Mouse (Mus musculus) stomach, embryonic 14.5 days (tissue): ENCODE data around the gene Tmub1. TPM values are rescaled to one million over a fixed set of nuclear protein-coding genes. Genes with fewer than 3 reads are reported as not detected.
A peak's percentile ranks its signal among the peaks of the same experiment; 100 is the strongest.

Source experiments
- ATAC-seq: fragments of 200-750 bp; cut with Nextera tagmentation; 2 replicates; pipeline ENCODE4 v1.8.0; 2017; ENCODE audit warnings: low read depth, moderate TSS enrichment; ENCODE audit not compliant: insufficient number of reproducible peaks, insufficient read depth, low FRiP score
- H3K27ac ChIP-seq: fragments of 300-500 bp; sonication (generic); 2 replicates; pipeline ENCODE4 v1.5.1; 2014; ENCODE audit warnings: mild to moderate bottlenecking, low read length, moderate library complexity, mixed read lengths
- H3K27me3 ChIP-seq: fragments of 300-500 bp; sonication (generic); 2 replicates; pipeline ENCODE4 v1.6.1; 2014; ENCODE audit warnings: low read length, control low read depth, mixed read lengths; ENCODE audit not compliant: control insufficient read depth, insufficient read depth
- H3K36me3 ChIP-seq: fragments of 300-500 bp; sonication (generic); 2 replicates; pipeline ENCODE4 v1.6.1; 2014; ENCODE audit warnings: mild to moderate bottlenecking, control low read depth, low read length, moderate library complexity, mixed read lengths; ENCODE audit not compliant: control insufficient read depth, insufficient read depth
- H3K4me1 ChIP-seq: fragments of 300-500 bp; sonication (generic); 2 replicates; pipeline ENCODE4 v1.6.1; 2014; ENCODE audit warnings: low read length, control low read depth, mixed read lengths; ENCODE audit not compliant: control insufficient read depth, insufficient read depth
- H3K4me2 ChIP-seq: fragments of 300-500 bp; sonication (generic); replicated peaks from 2 replicates; pipeline ENCODE4 v1.6.1; 2014; ENCODE audit warnings: low read depth, low read length, control low read depth
- H3K4me3 ChIP-seq: fragments of 300-500 bp; sonication (generic); 2 replicates; pipeline ENCODE4 v1.5.1; 2014; ENCODE audit warnings: low read depth, low read length, control low read depth
- H3K9ac ChIP-seq: fragments of 300-500 bp; sonication (generic); replicated peaks from 2 replicates; pipeline ENCODE4 v1.6.1; 2014; ENCODE audit warnings: low read depth, mild to moderate bottlenecking, control low read depth, low read length, moderate library complexity, mixed read lengths
- H3K9me3 ChIP-seq: fragments of 300-500 bp; sonication (generic); 2 replicates; pipeline ENCODE4 v1.6.1; 2016; ENCODE audit warnings: low read depth, low read length, control low read depth; ENCODE audit not compliant: control insufficient read depth
- WGBS: fragments of 180-500 bp; shearing (Covaris S2); extraction: QIAGEN DNeasy Blood & Tissue Kit; methylation state at CpG from one replicate; pipeline ENCODE4 v1.1.7; 2014; 5-methylcytosine and 5-hydroxymethylcytosine counted together
- polyA plus RNA-seq: library from polyadenylated mRNA; unstranded; fragments of >200 nt; fragmentation: Nextera tagmentation; extraction: Ambion mirVana; gene quantifications from 2 replicates; pipeline ENCODE4 v1.2.1, GENCODE M21; 2014

The Tmub1 gene
- polyA plus RNA-seq, 1 experiment from 2014 or later: 27.6 TPM

DNA sequence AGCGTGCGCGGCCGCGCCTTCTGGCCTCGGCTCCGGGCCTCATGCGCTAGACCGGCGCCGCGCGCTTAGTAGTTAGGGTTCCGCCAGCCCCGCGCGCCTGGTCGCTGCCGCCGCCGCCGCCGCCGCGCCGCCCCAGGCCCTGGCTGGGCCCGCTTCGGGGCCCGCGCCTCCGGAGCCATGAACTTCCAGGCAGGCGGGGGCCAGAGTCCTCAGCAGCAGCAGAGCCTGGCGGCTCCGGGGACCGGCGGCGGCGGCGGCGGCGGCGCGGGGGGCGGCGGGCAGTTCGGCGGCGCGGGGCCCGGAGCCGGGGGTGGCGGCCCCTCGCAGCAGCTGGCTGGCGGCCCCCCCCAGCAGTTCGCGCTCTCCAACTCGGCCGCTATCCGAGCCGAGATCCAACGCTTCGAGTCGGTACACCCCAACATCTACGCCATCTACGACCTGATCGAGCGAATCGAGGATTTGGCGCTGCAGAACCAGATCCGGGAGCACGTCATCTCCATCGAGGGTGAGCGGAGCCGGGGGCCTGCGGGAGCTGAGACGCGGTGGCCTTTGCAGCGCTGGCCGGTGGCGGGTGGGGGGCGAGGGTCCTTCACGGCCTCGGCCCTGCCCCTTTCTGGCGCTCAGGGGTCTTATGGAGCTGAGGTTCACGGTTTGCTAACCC is 4.5 kb upstream of the Tmub1 start, which contains the start of gene Agap3:
Gene Agap3 (plus strand): TSS at position 148 of the 661 bp plus-strand sequence.
- H3K4me2 ChIP-seq: peak within 1 kb of the TSS; percentile 88
- peak; percentile 1 for ATAC-seq
- H3K4me1 ChIP-seq: peaks cover 48% of the 10 kb centered on the region
- peak within 1 kb of the TSS; percentile 87 for H3K4me3 ChIP-seq
- under 1% methylated on average over 74 of the region's 85 CpGs for WGBS
- H3K36me3 ChIP-seq: no peaks in the 10 kb centered on the region
- H3K27me3 ChIP-seq: no peaks in the 10 kb centered on the region
- H3K9ac ChIP-seq: peak within 1 kb of the TSS; percentile 96
- no peaks in the 10 kb centered on the region for H3K9me3 ChIP-seq
- peak within 1 kb of the TSS; percentile 89 for H3K27ac ChIP-seq

DNA sequence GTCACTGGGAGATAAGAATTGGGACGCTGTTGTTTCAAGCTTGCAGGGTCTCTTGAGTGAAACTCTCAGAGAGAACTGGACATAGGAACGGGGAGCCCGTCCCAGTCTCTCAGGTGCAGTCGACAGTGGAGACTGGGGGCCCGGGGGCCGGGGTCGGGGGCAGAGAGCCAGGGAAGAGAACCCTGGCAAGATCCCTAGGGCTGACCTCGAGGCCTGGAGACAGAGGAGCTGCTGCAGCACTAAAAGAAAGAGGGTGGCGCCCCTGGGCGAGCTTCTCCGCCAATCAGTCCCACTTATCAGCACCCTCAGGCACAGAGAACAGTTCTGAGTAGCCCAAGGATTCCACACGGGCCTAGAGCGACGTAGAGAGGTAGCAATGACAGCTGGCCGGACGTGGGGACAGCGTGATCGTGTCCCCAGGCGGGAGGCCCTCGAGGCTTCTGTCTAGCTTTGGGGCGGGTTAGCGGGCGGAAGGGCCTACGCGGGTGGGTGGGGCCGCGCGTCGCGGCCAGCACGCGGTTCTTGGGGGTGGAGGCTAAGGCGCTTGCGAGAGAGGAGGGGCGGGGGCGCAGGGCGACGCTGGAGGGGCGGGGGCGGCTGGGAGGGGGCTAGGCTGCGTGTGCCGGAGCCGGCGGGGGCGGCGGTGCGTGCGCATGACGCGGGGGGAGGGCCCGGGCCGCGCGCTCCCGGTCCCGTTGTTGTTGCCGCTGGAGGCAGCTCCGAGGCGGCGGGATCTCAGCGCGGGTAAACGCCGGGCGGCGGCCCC is 3.8 kb upstream of the Tmub1 start:
- H3K27ac ChIP-seq: peak overlapping the region; percentile 89
- peak overlapping the region; percentile 96 for H3K9ac ChIP-seq
- H3K4me2 ChIP-seq: peak overlapping the region; percentile 88
- H3K36me3 ChIP-seq: no peaks in the 10 kb centered on the region
- H3K4me3 ChIP-seq: peak overlapping the region; percentile 87
- 1% methylated on average over 58 of the region's 66 CpGs for WGBS
- H3K27me3 ChIP-seq: no peaks in the 10 kb centered on the region
- peaks cover 48% of the 10 kb centered on the region for H3K4me1 ChIP-seq
- H3K9me3 ChIP-seq: no peaks in the 10 kb centered on the region
- peak; percentile 81 for ATAC-seq

DNA sequence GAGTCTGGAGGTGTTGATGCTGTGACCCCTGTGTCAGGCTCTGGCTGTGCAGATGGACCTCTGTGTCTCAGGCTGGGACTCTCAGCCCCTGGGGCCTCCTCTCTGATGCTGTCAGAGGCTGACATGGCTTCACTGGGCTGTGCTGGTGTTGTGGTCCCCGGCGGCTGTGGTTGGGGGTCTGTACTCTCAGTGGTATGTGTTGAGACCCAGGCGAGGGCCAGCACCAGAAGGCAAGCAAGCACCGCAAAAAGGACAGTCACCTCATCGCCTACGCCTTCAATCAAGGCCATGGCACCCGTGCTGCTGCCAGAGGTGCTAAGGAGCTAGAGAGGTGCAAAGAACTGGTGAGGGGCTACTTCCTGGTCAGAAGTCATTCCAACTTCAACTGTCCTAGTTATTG is 1.0 kb downstream of the Tmub1 start:
- H3K27me3 ChIP-seq: no peaks in the 10 kb centered on the region
- no peaks in the 10 kb centered on the region for H3K9me3 ChIP-seq
- H3K4me3 ChIP-seq: no peak overlapping the region
- 0 out of 2 replicates have a peak overlapping the region, but pooled peaks have one; percentile 78 for H3K4me2 ChIP-seq
- ATAC-seq: no peak
- peaks cover 22% of the 10 kb centered on the region for H3K4me1 ChIP-seq
- peaks cover 11% of the 10 kb centered on the region for H3K36me3 ChIP-seq
- no peak overlapping the region for H3K27ac ChIP-seq
- 85% methylated on average over 7 of the region's 7 CpGs for WGBS
- H3K9ac ChIP-seq: no peak overlapping the region

DNA sequence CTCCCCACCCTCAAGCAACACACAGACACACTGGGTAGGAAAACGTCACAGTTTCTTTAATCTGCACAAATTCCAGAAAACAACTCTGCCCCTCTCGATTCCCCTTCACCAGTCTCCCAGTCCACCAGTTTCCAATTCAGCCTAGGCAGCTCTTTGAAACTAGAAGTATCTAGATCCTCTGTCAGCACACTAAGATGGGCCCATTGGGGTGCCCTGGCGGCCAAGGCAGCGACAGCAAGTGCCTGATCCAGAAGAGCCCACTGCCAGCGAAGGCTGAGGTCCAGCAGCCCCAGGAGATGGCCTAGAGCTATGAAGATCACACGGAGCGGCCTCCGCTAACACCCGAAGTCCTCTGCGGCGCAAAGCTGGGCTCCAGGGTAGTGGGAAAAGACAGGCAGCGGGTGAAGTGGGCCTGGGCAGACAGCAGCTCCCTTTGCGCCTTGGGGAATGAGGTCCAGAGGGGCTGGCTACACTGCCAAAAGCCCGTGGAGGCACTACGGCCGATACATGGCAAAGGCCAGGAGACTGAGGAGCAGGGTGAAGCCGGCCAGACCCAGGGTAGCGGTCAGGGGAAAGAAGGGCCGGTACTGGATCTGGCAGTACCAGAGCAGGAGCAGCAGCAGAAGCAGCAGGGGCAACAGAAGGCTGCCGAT is 2.1 kb downstream of the Tmub1 start:
- H3K9me3 ChIP-seq: no peaks in the 10 kb centered on the region
- H3K4me2 ChIP-seq: peak overlapping the region; percentile 93
- peaks cover 21% of the 10 kb centered on the region for H3K36me3 ChIP-seq
- H3K4me1 ChIP-seq: peaks cover 16% of the 10 kb centered on the region
- H3K27ac ChIP-seq: peak overlapping the region; percentile 84
- peak; percentile 0; the same call in 1 of the 2 replicates for ATAC-seq
- H3K4me3 ChIP-seq: peak overlapping the region; percentile 81
- peak overlapping the region; percentile 84; the same call in 1 of the 2 replicates for H3K9ac ChIP-seq
- 52% methylated on average over 20 of the region's 20 CpGs for WGBS
- no peaks in the 10 kb centered on the region for H3K27me3 ChIP-seq

DNA sequence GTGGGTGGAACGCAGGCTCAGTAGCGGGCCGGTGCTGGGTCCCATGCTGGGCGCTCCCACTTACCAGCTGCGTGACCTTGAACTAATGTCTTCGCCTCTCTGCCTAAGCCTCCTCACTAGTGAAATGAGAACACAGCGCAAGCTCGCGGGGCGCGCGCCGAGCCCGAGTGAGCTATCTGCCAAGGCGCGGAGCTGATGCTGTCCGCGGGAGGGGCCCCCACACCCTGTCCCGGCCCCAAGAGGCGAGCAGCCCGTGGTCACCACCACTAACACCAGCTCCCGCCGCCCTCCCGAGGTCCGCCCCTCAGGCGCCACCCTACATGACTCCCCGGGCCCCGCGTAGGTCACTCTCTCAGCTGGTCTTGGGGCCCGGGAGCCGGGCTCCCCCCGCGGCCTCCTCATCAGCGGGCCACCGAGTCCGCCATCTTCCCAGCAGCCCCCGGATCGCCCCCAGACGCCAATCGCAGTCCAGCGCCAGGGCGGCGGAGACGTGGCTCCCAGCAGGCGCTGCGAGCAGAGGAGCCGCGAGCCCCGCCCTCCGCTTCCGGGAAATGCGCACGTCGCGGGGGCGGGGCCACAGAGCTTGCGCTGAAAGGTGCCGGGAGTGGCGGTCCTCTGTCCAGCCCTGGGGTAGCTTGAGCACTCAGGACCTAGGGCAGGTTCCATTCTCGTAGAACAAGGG is 2.8 kb downstream of the Tmub1 start, which contains the start of gene Fastk:
Gene Fastk (minus strand): TSS at position 542 of the 682 bp plus-strand sequence.
- WGBS: under 1% methylated on average over 60 of the region's 60 CpGs
- peaks cover 16% of the 10 kb centered on the region for H3K4me1 ChIP-seq
- peak; percentile 87 for ATAC-seq
- peak within 1 kb of the TSS; percentile 81 for H3K4me3 ChIP-seq
- H3K36me3 ChIP-seq: peaks cover 27% of the 10 kb centered on the region
- no peaks in the 10 kb centered on the region for H3K9me3 ChIP-seq
- peak within 1 kb of the TSS; percentile 93 for H3K4me2 ChIP-seq
- peak within 1 kb of the TSS; percentile 84 for H3K9ac ChIP-seq
- H3K27ac ChIP-seq: peak within 1 kb of the TSS; percentile 84
- H3K27me3 ChIP-seq: no peaks in the 10 kb centered on the region

DNA sequence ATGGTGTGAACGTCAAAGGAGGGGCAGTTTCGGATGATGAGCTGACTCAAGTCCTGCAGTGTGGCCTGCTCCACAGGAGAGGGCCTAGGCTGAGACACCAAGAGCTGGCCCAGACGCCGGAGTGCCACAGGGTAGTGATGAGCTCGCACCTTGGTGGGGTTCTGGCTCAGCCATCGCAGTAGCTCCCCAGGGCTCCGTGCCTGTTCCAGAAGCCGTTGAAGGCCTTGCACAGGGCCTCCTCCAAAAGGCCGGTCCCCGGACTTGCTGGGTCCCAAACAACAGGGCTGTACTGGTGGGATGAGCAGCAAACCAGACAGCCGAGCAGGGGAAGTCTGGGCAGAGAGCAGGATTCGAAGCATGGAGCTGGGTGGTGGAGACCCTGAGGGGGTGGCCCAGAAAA is 3.7 kb downstream of the Tmub1 start:
- H3K4me2 ChIP-seq: peak overlapping the region; percentile 93
- peak overlapping the region; percentile 84 for H3K9ac ChIP-seq
- peaks cover 16% of the 10 kb centered on the region for H3K4me1 ChIP-seq
- H3K27me3 ChIP-seq: no peaks in the 10 kb centered on the region
- WGBS: 84% methylated on average over 12 of the region's 12 CpGs
- H3K4me3 ChIP-seq: peak overlapping the region; percentile 81
- H3K9me3 ChIP-seq: no peaks in the 10 kb centered on the region
- no peak for ATAC-seq
- H3K27ac ChIP-seq: no peak overlapping the region
- H3K36me3 ChIP-seq: peaks cover 36% of the 10 kb centered on the region

DNA sequence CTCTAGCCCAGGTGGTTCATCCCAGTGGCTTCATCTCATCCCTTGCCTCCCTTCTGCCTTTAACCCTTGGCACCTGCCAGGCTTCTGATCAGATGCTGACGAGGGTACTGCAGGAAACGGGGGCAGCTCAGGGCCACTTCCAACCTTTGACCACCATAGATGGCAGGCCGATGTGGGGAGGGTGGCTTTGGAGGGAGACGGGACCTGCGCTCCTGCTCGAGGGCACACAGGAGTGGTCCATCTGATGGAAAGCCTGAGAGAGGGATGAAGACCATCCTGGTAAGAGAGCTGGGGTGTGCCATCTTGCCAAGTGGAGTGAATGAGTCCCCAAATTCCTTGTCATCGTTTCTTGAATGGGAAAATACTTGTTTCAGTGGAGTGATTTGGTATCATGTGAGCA is 4.5 kb downstream of the Tmub1 start:
- H3K4me3 ChIP-seq: no peak overlapping the region
- H3K9ac ChIP-seq: no peak overlapping the region
- peaks cover 39% of the 10 kb centered on the region for H3K36me3 ChIP-seq
- no peaks in the 10 kb centered on the region for H3K9me3 ChIP-seq
- WGBS: 92% methylated on average over 7 of the region's 7 CpGs
- no peaks in the 10 kb centered on the region for H3K27me3 ChIP-seq
- ATAC-seq: no peak
- H3K4me2 ChIP-seq: no peak overlapping the region
- H3K27ac ChIP-seq: no peak overlapping the region
- peaks cover 15% of the 10 kb centered on the region for H3K4me1 ChIP-seq

DNA sequence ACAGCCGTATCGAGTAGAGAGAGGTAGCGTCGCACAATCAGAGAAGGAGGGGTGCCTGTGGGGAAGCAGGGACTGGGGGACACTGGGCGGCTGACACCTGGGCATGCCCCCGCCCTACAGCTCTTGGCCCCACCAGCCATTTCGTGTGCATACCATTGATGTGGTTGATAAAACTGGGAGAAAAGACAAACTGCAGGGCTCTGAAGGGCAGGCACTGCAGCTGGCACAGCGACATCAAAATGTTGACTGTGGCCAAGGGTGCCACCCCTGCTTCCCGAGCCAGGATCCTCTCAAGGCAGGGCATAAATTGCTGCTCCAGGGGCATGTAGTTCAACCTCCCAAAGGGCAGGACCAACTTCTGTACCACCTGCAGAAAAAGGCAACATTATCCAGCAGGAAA is 5.6 kb downstream of the Tmub1 start:
- no peaks in the 10 kb centered on the region for H3K9me3 ChIP-seq
- ATAC-seq: no peak
- H3K27me3 ChIP-seq: no peaks in the 10 kb centered on the region
- no peak overlapping the region for H3K4me3 ChIP-seq
- peaks cover 43% of the 10 kb centered on the region for H3K36me3 ChIP-seq
- peaks cover 11% of the 10 kb centered on the region for H3K4me1 ChIP-seq
- no peak overlapping the region for H3K4me2 ChIP-seq
- H3K27ac ChIP-seq: no peak overlapping the region
- no peak overlapping the region for H3K9ac ChIP-seq
- WGBS: 85% methylated on average over 9 of the region's 9 CpGs
